Mouse (Mus musculus) liver, postnatal 0 days (tissue): ENCODE data around the gene Aurkb. TPM values are rescaled to one million over a fixed set of nuclear protein-coding genes. Genes with fewer than 3 reads are reported as not detected.

Source experiments
- ATAC-seq: fragments of 200-750 bp; cut with Nextera tagmentation; 2 replicates; pipeline ENCODE4 v1.8.0; 2017; ENCODE audit warnings: mild to moderate bottlenecking, moderate library complexity
- DNase-seq: peaks from one replicate; pipeline ENCODE4 v3.0.0-alpha.2; 2016
- H3K27ac ChIP-seq: fragments of 300-500 bp; sonication (generic); 2 replicates; pipeline ENCODE4 v1.5.1; 2014; ENCODE audit warnings: antibody characterized with exemption, moderate library complexity, mild to moderate bottlenecking, low read depth
- H3K27me3 ChIP-seq: fragments of 300-500 bp; sonication (generic); 2 replicates; pipeline ENCODE4 v1.6.1; 2014; ENCODE audit warnings: low read length, control low read depth, mixed read lengths; ENCODE audit not compliant: insufficient read depth
- H3K36me3 ChIP-seq: fragments of 300-500 bp; sonication (generic); replicated peaks from 2 replicates; pipeline ENCODE4 v1.6.1; 2014; ENCODE audit warnings: mild to moderate bottlenecking, control low read depth, low read length, moderate library complexity, mixed read lengths; ENCODE audit not compliant: insufficient read depth
- H3K4me1 ChIP-seq: fragments of 300-500 bp; sonication (generic); 2 replicates; pipeline ENCODE4 v1.6.1; 2014; ENCODE audit warnings: antibody characterized with exemption, mild to moderate bottlenecking, control low read depth; ENCODE audit not compliant: insufficient read depth
- H3K4me2 ChIP-seq: fragments of 300-500 bp; sonication (generic); 2 replicates; pipeline ENCODE4 v1.6.1; 2014; ENCODE audit warnings: low read depth, mild to moderate bottlenecking, low read length, moderate library complexity, mixed read lengths
- H3K4me3 ChIP-seq: fragments of 300-500 bp; sonication (generic); 2 replicates; pipeline ENCODE4 v1.5.1; 2014; ENCODE audit warnings: low read depth, low read length
- H3K9ac ChIP-seq: fragments of 300-500 bp; sonication (generic); replicated peaks from 2 replicates; pipeline ENCODE4 v1.6.1; 2014; ENCODE audit warnings: mild to moderate bottlenecking, moderate library complexity
- H3K9me3 ChIP-seq: fragments of 300-500 bp; sonication (generic); 2 replicates; pipeline ENCODE4 v1.6.1; 2016; ENCODE audit warnings: mild to moderate bottlenecking, control low read depth, low read length, mixed read lengths
- CTCF ChIP-seq: sonication (generic); IDR thresholded peaks from 2 replicates; pipeline ENCODE4 v1.5.1; 2016; ENCODE audit warnings: antibody characterized with exemption, low read depth
- EP300 ChIP-seq: IDR thresholded peaks from 2 replicates; pipeline ENCODE4 v1.6.1; 2016; ENCODE audit warnings: antibody characterized with exemption, low read depth, mild to moderate bottlenecking
- WGBS: fragments of 180-500 bp; shearing (Covaris S2); extraction: QIAGEN DNeasy Blood & Tissue Kit; methylation state at CpG from one replicate; pipeline ENCODE4 v1.1.7; 2014; ENCODE audit not compliant: insufficient replicate concordance; 5-methylcytosine and 5-hydroxymethylcytosine counted together
- polyA plus RNA-seq: library from polyadenylated mRNA; unstranded; fragments of >200 nt; fragmentation: Nextera tagmentation; extraction: Ambion mirVana; gene quantifications from 2 replicates; pipeline ENCODE4 v1.2.1, GENCODE M21; 2015

Aurkb gene
- polyA plus RNA-seq, 1 experiment from 2014 or later = 45.9 TPM

- Histone ChIP-seq H3K27ac (peak overlapping the region; percentile 93), H3K4me1 (peaks cover 19% of the 10 kb centered on the region)
These were observed 938 bp downstream of the Aurkb start for GRCm38 (mm10) chr11:69046395-69046774.

GRCm38 (mm10) chr11:69047592-69047991, 2.1 kb downstream of the Aurkb start:
- H3K4me3 ChIP-seq = peak overlapping the region; percentile 92
- DNase-seq = no peak
- H3K9ac ChIP-seq = peak overlapping the region; percentile 42
- TF ChIP-seq EP300 (no peak), CTCF (no peak)
- peaks cover 22% of the 10 kb centered on the region for H3K4me1 ChIP-seq
- H3K4me2 ChIP-seq = peak overlapping the region; percentile 93
- H3K27me3 ChIP-seq = no peaks in the 10 kb centered on the region
- H3K9me3 ChIP-seq = no peaks in the 10 kb centered on the region
- WGBS = 88% methylated on average over 12 of the region's 12 CpGs
- ATAC-seq = no peak
- H3K36me3 ChIP-seq = peaks cover 39% of the 10 kb centered on the region
- H3K27ac ChIP-seq = no peak overlapping the region

More at GRCm38 (mm10) chr11:69046395-69046774, 938 bp downstream of the Aurkb start:
- peak overlapping the region; percentile 93 for H3K9ac ChIP-seq
- no peaks in the 10 kb centered on the region for H3K27me3 ChIP-seq
- DNase-seq (no peak), ATAC-seq (no peak)
- H3K36me3 ChIP-seq = peaks cover 35% of the 10 kb centered on the region
- 8% methylated on average over 9 of the region's 9 CpGs for WGBS
- peak overlapping the region; percentile 93 for H3K4me2 ChIP-seq
- TF ChIP-seq CTCF (no peak), EP300 (no peak)
- peak overlapping the region; percentile 92 for H3K4me3 ChIP-seq
- no peaks in the 10 kb centered on the region for H3K9me3 ChIP-seq

- ATAC-seq = no peak
- no peak for TF ChIP-seq CTCF
- TF ChIP-seq EP300 = no peak
- Histone ChIP-seq H3K27ac (no peak overlapping the region), H3K9me3 (no peaks in the 10 kb centered on the region), H3K4me2 (no peak overlapping the region), H3K9ac (no peak overlapping the region), H3K36me3 (peaks cover 39% of the 10 kb centered on the region), H3K4me3 (no peak overlapping the region), H3K4me1 (peaks cover 22% of the 10 kb centered on the region), H3K27me3 (no peaks in the 10 kb centered on the region)
- DNase-seq = no peak
- 90% methylated on average over 14 of the region's 14 CpGs for WGBS
These were observed 2.7 kb downstream of the Aurkb start for GRCm38 (mm10) chr11:69048151-69048550.

- H3K36me3 ChIP-seq = peaks cover 39% of the 10 kb centered on the region
- H3K4me3 ChIP-seq = no peak overlapping the region
- H3K9me3 ChIP-seq = no peaks in the 10 kb centered on the region
- no peak overlapping the region for H3K9ac ChIP-seq
- DNase-seq (no peak), ATAC-seq (no peak)
- H3K4me2 ChIP-seq = no peak overlapping the region
- no peak overlapping the region for H3K27ac ChIP-seq
- 90% methylated on average over 8 of the region's 8 CpGs for WGBS
- H3K27me3 ChIP-seq = no peaks in the 10 kb centered on the region
- TF ChIP-seq EP300 (no peak), CTCF (no peak)
- H3K4me1 ChIP-seq = peaks cover 19% of the 10 kb centered on the region
These were observed 5.3 kb downstream of the Aurkb start for GRCm38 (mm10) chr11:69050748-69051147.

GRCm38 (mm10) chr11:69051771-69052170, 6.3 kb downstream of the Aurkb start:
- Histone ChIP-seq H3K4me1 (peaks cover 10% of the 10 kb centered on the region), H3K36me3 (peaks cover 39% of the 10 kb centered on the region), H3K27ac (no peak overlapping the region), H3K9ac (no peak overlapping the region), H3K4me3 (no peak overlapping the region), H3K9me3 (no peaks in the 10 kb centered on the region), H3K4me2 (no peak overlapping the region), H3K27me3 (no peaks in the 10 kb centered on the region)
- DNase-seq (no peak), ATAC-seq (no peak)
- no peak for TF ChIP-seq CTCF
- TF ChIP-seq EP300 = no peak
- WGBS = 85% methylated on average over 4 of the region's 4 CpGs

- peaks cover 33% of the 10 kb centered on the region for H3K36me3 ChIP-seq
- no peak for ATAC-seq
- H3K4me2 ChIP-seq = no peak overlapping the region
- no peak overlapping the region for H3K9ac ChIP-seq
- TF ChIP-seq CTCF = no peak
- no peak for TF ChIP-seq EP300
- H3K27me3 ChIP-seq = no peaks in the 10 kb centered on the region
- H3K27ac ChIP-seq = no peak overlapping the region
- peaks cover 5% of the 10 kb centered on the region; the same call in 1 of the 2 replicates for H3K4me1 ChIP-seq
- H3K9me3 ChIP-seq = no peaks in the 10 kb centered on the region
- WGBS = 90% methylated on average over 2 of the region's 2 CpGs
- no peak overlapping the region for H3K4me3 ChIP-seq
- DNase-seq = no peak
These were observed 7.5 kb downstream of the Aurkb start for GRCm38 (mm10) chr11:69052824-69053421.
